Mouse (Mus musculus) forebrain, embryonic 16.5 days (tissue): ENCODE measurements at regions not wholly inside any gene's neighbourhood (a gene's known extent, or its start where the extent isn't known, plus 50 kb on each side); places are given as distances from the start of the nearest gene placed in this dataset.

Experiments
- ATAC-seq: fragments of 200-750 bp; cut with Nextera tagmentation; 2 replicates; pipeline ENCODE4 v1.8.0; 2017; ENCODE audit warnings: mild to moderate bottlenecking, moderate library complexity
- H3K27ac ChIP-seq: fragments of 300-500 bp; sonication (generic); 2 replicates; pipeline ENCODE4 v1.5.1; 2014; ENCODE audit warnings: low read length, control low read depth
- H3K27me3 ChIP-seq: fragments of 300-500 bp; sonication (generic); replicated peaks from 2 replicates; pipeline ENCODE4 v1.6.1; 2014; ENCODE audit warnings: low read length; ENCODE audit not compliant: control insufficient read depth, insufficient read depth
- H3K36me3 ChIP-seq: fragments of 300-500 bp; sonication (generic); 2 replicates; pipeline ENCODE4 v1.6.1; 2014; ENCODE audit not compliant: control insufficient read depth, insufficient read depth
- H3K4me1 ChIP-seq: fragments of 300-500 bp; sonication (generic); replicated peaks from 2 replicates; pipeline ENCODE4 v1.6.1; 2014; ENCODE audit warnings: low read length; ENCODE audit not compliant: control insufficient read depth, insufficient read depth
- H3K4me2 ChIP-seq: fragments of 300-500 bp; sonication (generic); 2 replicates; pipeline ENCODE4 v1.6.1; 2014; ENCODE audit warnings: mild to moderate bottlenecking, low read length, control low read depth
- H3K4me3 ChIP-seq: fragments of 300-500 bp; sonication (generic); replicated peaks from 2 replicates; pipeline ENCODE4 v1.5.1; 2014; ENCODE audit warnings: mild to moderate bottlenecking, low read length, control low read depth
- H3K9ac ChIP-seq: fragments of 300-500 bp; sonication (generic); replicated peaks from 2 replicates; pipeline ENCODE4 v1.6.1; 2014; ENCODE audit warnings: low read depth, low read length, control low read depth
- H3K9me3 ChIP-seq: fragments of 300-500 bp; sonication (generic); 2 replicates; pipeline ENCODE4 v1.6.1; 2016; ENCODE audit warnings: low read length; ENCODE audit not compliant: control insufficient read depth
- WGBS: fragments of 180-500 bp; shearing (Covaris S2); extraction: QIAGEN DNeasy Blood & Tissue Kit; methylation state at CpG from one replicate; pipeline ENCODE4 v1.1.7; 2014; 5-methylcytosine and 5-hydroxymethylcytosine counted together

- H3K27me3 ChIP-seq, result no peaks in the 10 kb centered on the region
- H3K27ac ChIP-seq, result peak overlapping the region; percentile 9; the same call in 1 of the 2 replicates
These were observed 88.8 kb upstream of the Zkscan2 start for GRCm38 (mm10) chr7:123589099-123589498.

GRCm38 (mm10) chr7:123573721-123574120 is 73.5 kb upstream of the Zkscan2 start:
- ATAC-seq, result peak; percentile 61

More at GRCm38 (mm10) chr7:123589099-123589498, 88.8 kb upstream of the Zkscan2 start:
- WGBS, result 71% methylated on average over 3 of the region's 3 CpGs
- Histone ChIP-seq H3K4me2 (no peak overlapping the region), H3K9me3 (no peaks in the 10 kb centered on the region), H3K36me3 (no peaks in the 10 kb centered on the region), H3K4me1 (no peaks in the 10 kb centered on the region), H3K4me3 (no peak overlapping the region), H3K9ac (no peak overlapping the region)
- ATAC-seq, result no peak

GRCm38 (mm10) chr7:123572376-123572990 is 72.2 kb upstream of the Zkscan2 start:
- Histone ChIP-seq H3K4me1 (peaks cover 6% of the 10 kb centered on the region), H3K4me3 (no peak overlapping the region), H3K4me2 (no peak overlapping the region), H3K36me3 (no peaks in the 10 kb centered on the region), H3K27me3 (no peaks in the 10 kb centered on the region), H3K9ac (no peak overlapping the region), H3K27ac (no peak overlapping the region), H3K9me3 (no peaks in the 10 kb centered on the region)
- no peak for ATAC-seq
- WGBS, result 43% methylated on average over 4 of the region's 4 CpGs

More at GRCm38 (mm10) chr7:123573721-123574120, 73.5 kb upstream of the Zkscan2 start:
- Histone ChIP-seq H3K9me3 (no peaks in the 10 kb centered on the region), H3K27ac (no peak overlapping the region; the same call in 1 of the 2 replicates), H3K9ac (no peak overlapping the region), H3K4me1 (peaks cover 6% of the 10 kb centered on the region), H3K36me3 (no peaks in the 10 kb centered on the region), H3K4me3 (no peak overlapping the region), H3K27me3 (no peaks in the 10 kb centered on the region), H3K4me2 (no peak overlapping the region)
- WGBS, result 35% methylated on average over 3 of the region's 3 CpGs

GRCm38 (mm10) chr7:123566264-123566663 is 66.0 kb upstream of the Zkscan2 start:
- Histone ChIP-seq H3K27me3 (no peaks in the 10 kb centered on the region), H3K27ac (no peak overlapping the region), H3K4me3 (no peak overlapping the region), H3K9me3 (peaks cover 3% of the 10 kb centered on the region; the same call in 1 of the 2 replicates), H3K4me2 (no peak overlapping the region), H3K9ac (no peak overlapping the region), H3K36me3 (no peaks in the 10 kb centered on the region), H3K4me1 (no peaks in the 10 kb centered on the region)
- 58% methylated on average over 1 of the region's 1 CpGs for WGBS
- ATAC-seq, result no peak

- no peak for ATAC-seq
- Histone ChIP-seq H3K4me2 (no peak overlapping the region), H3K27me3 (no peaks in the 10 kb centered on the region), H3K9me3 (peaks cover 3% of the 10 kb centered on the region; the same call in 1 of the 2 replicates), H3K9ac (no peak overlapping the region), H3K36me3 (no peaks in the 10 kb centered on the region), H3K4me1 (no peaks in the 10 kb centered on the region), H3K27ac (no peak overlapping the region), H3K4me3 (no peak overlapping the region)
- WGBS, result 77% methylated on average over 7 of the region's 7 CpGs
These were observed 59.3 kb upstream of the Zkscan2 start for GRCm38 (mm10) chr7:123559544-123559943.
